22 mouse cellular contexts compared by ENCODE assay signal in genomic region chr12:50430129-50430703, GRCm38 (mm10).
DNase-seq lines count a peak whose midpoint lies in the region; ATAC-seq lines count a peak whose summit lies in the region.
"Had no signal": no experiment of that assay in that cellular context is flagged by ENCODE, and none has a peak within 500 bp of the region (broad histone marks: within the 10 kb centered on the region; RNA-seq: fewer than 3 reads in every experiment).

No protein-coding gene starts in this region.

- no peaks in the 10 kb centered on the region for H3K9me3 ChIP-seq in forebrain, embryonic 15.5 days
- H3K9me3 ChIP-seq in forebrain, embryonic 11.5 days (ENCODE audit: control insufficient read depth, low read length), result no peaks in the 10 kb centered on the region
- no peaks in the 10 kb centered on the region for H3K9me3 ChIP-seq in midbrain, embryonic 15.5 days
- H3K9me3 ChIP-seq in midbrain, embryonic 13.5 days, result no peaks in the 10 kb centered on the region
- H3K9me3 ChIP-seq in forebrain, embryonic 16.5 days (ENCODE audit: control insufficient read depth, low read length), result no peaks in the 10 kb centered on the region
- H3K9me3 ChIP-seq: embryonic facial prominence, embryonic 15.5 days; heart, embryonic 15.5 days; hindbrain, embryonic 15.5 days had no signal

- H3K9ac ChIP-seq in forebrain, embryonic 15.5 days (replicated peaks), result no peak overlapping the region
- no peak overlapping the region for H3K9ac ChIP-seq in forebrain, embryonic 11.5 days (ENCODE audit: low read length)
- H3K9ac ChIP-seq in midbrain, embryonic 15.5 days, result no peak overlapping the region
- no peak overlapping the region for H3K9ac ChIP-seq in midbrain, embryonic 13.5 days (replicated peaks)
- no peak overlapping the region for H3K9ac ChIP-seq in forebrain, embryonic 16.5 days (replicated peaks; ENCODE audit: low read depth, low read length)
- H3K9ac ChIP-seq: embryonic facial prominence, embryonic 15.5 days; heart, embryonic 15.5 days; hindbrain, embryonic 15.5 days had no signal

- 26% methylated on average over 5 of the region's 5 CpGs for WGBS in forebrain, embryonic 15.5 days
- 59% methylated on average over 5 of the region's 5 CpGs for WGBS in forebrain, embryonic 11.5 days
- WGBS in midbrain, embryonic 15.5 days, result 44% methylated on average over 5 of the region's 5 CpGs
- 48% methylated on average over 5 of the region's 5 CpGs for WGBS in midbrain, embryonic 13.5 days
- WGBS in forebrain, embryonic 16.5 days, result 25% methylated on average over 5 of the region's 5 CpGs

- no peak overlapping the region for H3K4me2 ChIP-seq in forebrain, embryonic 15.5 days (replicated peaks)
- no peak overlapping the region for H3K4me2 ChIP-seq in forebrain, embryonic 11.5 days (ENCODE audit: low read depth, low read length, severe bottlenecking)
- no peak overlapping the region for H3K4me2 ChIP-seq in midbrain, embryonic 15.5 days
- no peak overlapping the region for H3K4me2 ChIP-seq in midbrain, embryonic 13.5 days (replicated peaks)
- H3K4me2 ChIP-seq in forebrain, embryonic 16.5 days (ENCODE audit: low read length), result no peak overlapping the region
- H3K4me2 ChIP-seq: embryonic facial prominence, embryonic 15.5 days; heart, embryonic 11.5 days; heart, embryonic 15.5 days; hindbrain, embryonic 15.5 days had no signal

- H3K36me3 ChIP-seq in forebrain, embryonic 15.5 days, result no peaks in the 10 kb centered on the region
- H3K36me3 ChIP-seq in forebrain, embryonic 11.5 days (ENCODE audit: control insufficient read depth, insufficient read depth, low read length), result no peaks in the 10 kb centered on the region
- H3K36me3 ChIP-seq in midbrain, embryonic 15.5 days (replicated peaks), result no peaks in the 10 kb centered on the region
- no peaks in the 10 kb centered on the region for H3K36me3 ChIP-seq in midbrain, embryonic 13.5 days
- no peaks in the 10 kb centered on the region for H3K36me3 ChIP-seq in forebrain, embryonic 16.5 days (ENCODE audit: control insufficient read depth, insufficient read depth)
- H3K36me3 ChIP-seq: embryonic facial prominence, embryonic 15.5 days; heart, embryonic 15.5 days; hindbrain, embryonic 15.5 days had no signal

- no peak overlapping the region for H3K4me3 ChIP-seq in forebrain, embryonic 15.5 days
- H3K4me3 ChIP-seq in forebrain, embryonic 11.5 days (ENCODE audit: low read depth, low read length), result no peak overlapping the region
- H3K4me3 ChIP-seq in midbrain, embryonic 15.5 days, result no peak overlapping the region
- no peak overlapping the region for H3K4me3 ChIP-seq in midbrain, embryonic 13.5 days (replicated peaks)
- no peak overlapping the region for H3K4me3 ChIP-seq in forebrain, embryonic 16.5 days (replicated peaks; ENCODE audit: low read length)
- H3K4me3 ChIP-seq: embryonic facial prominence, embryonic 15.5 days; erythroblast, embryonic 14.5 days; gastrocnemius, adult 2 months; heart, embryonic 15.5 days; hindbrain, embryonic 15.5 days had no signal

- H3K27ac ChIP-seq in forebrain, embryonic 15.5 days (replicated peaks), result no peak overlapping the region
- H3K27ac ChIP-seq in forebrain, embryonic 11.5 days (ENCODE audit: low read depth, low read length), result no peak overlapping the region
- H3K27ac ChIP-seq in midbrain, embryonic 15.5 days, result no peak overlapping the region
- no peak overlapping the region for H3K27ac ChIP-seq in midbrain, embryonic 13.5 days
- H3K27ac ChIP-seq in forebrain, embryonic 16.5 days (ENCODE audit: low read length), result no peak overlapping the region
- H3K27ac ChIP-seq: embryonic facial prominence, embryonic 15.5 days; gastrocnemius, adult 2 months; heart, embryonic 15.5 days; hindbrain, embryonic 15.5 days had no signal

- no peaks in the 10 kb centered on the region for H3K27me3 ChIP-seq in forebrain, embryonic 15.5 days
- H3K27me3 ChIP-seq in forebrain, embryonic 11.5 days (ENCODE audit: control insufficient read depth, insufficient read depth, low read length), result no peaks in the 10 kb centered on the region
- no peaks in the 10 kb centered on the region for H3K27me3 ChIP-seq in midbrain, embryonic 15.5 days (replicated peaks)
- H3K27me3 ChIP-seq in midbrain, embryonic 13.5 days, result no peaks in the 10 kb centered on the region
- H3K27me3 ChIP-seq in forebrain, embryonic 16.5 days (replicated peaks; ENCODE audit: control insufficient read depth, insufficient read depth, low read length), result no peaks in the 10 kb centered on the region
- H3K27me3 ChIP-seq: embryonic facial prominence, embryonic 15.5 days; heart, embryonic 15.5 days; hindbrain, embryonic 15.5 days had no signal

- no peaks in the 10 kb centered on the region for H3K4me1 ChIP-seq in forebrain, embryonic 15.5 days
- no peaks in the 10 kb centered on the region for H3K4me1 ChIP-seq in forebrain, embryonic 11.5 days (replicated peaks; ENCODE audit: control insufficient read depth, insufficient read depth, low read length)
- H3K4me1 ChIP-seq in midbrain, embryonic 15.5 days, result 0 out of 2 replicates have a peak, but pooled peaks cover 4% of the 10 kb centered on the region
- peaks cover 6% of the 10 kb centered on the region; the same call in 1 of the 2 replicates for H3K4me1 ChIP-seq in midbrain, embryonic 13.5 days (replicated peaks)
- H3K4me1 ChIP-seq in forebrain, embryonic 16.5 days (replicated peaks; ENCODE audit: control insufficient read depth, insufficient read depth, low read length), result peaks cover 4% of the 10 kb centered on the region; the same call in 1 of the 2 replicates
- H3K4me1 ChIP-seq: embryonic facial prominence, embryonic 15.5 days; heart, embryonic 15.5 days; hindbrain, embryonic 15.5 days had no signal

- intact Hi-C loops in left cerebral cortex, postnatal 10 days (cut with DNase I), result no loop called here

- peak; percentile 66; the same call in 1 of the 2 replicates for ATAC-seq in forebrain, embryonic 15.5 days (replicated peaks)
- no peak for ATAC-seq in forebrain, embryonic 11.5 days (replicated peaks; ENCODE audit: low FRiP score)
- ATAC-seq in midbrain, embryonic 15.5 days (replicated peaks), result peak; percentile 70
- ATAC-seq in midbrain, embryonic 13.5 days, result no peak
- ATAC-seq in forebrain, embryonic 16.5 days, result peak; percentile 81
- no peak for ATAC-seq in activated CD4-positive, CD25-positive, alpha-beta regulatory T cell, adult 4 months

- DNase-seq in forebrain, embryonic 11.5 days (ENCODE audit: low spot score), result no peak
- peak; percentile 94 for DNase-seq in retina, embryonic 14.5 days (ENCODE audit: low spot score)
- no peak for DNase-seq in left cerebral cortex, postnatal 10 days (ENCODE audit: extremely low spot score in 1 of 2, low spot score in 2 of 2)
- DNase-seq: adrenal gland, postnatal 10 days; cerebellum, adult 11-12 months; cerebellum, adult 9-10 months; cerebellum, postnatal 36 days; gastrocnemius, adult 2 months; gastrocnemius, postnatal 25 days; heart, adult 11 months; heart, postnatal 14 days; kidney, adult 11 months had no signal

Comparison
In these comparisons a context has a peak if more than half of its experiments do, and no peak if none do; other contexts are left out.
1. ATAC-seq: peak in forebrain, embryonic 15.5 days (single experiment), midbrain, embryonic 15.5 days (single experiment) and forebrain, embryonic 16.5 days (single experiment); none in forebrain, embryonic 11.5 days (single experiment), midbrain, embryonic 13.5 days (single experiment) and activated CD4-positive, CD25-positive, alpha-beta regulatory T cell, adult 4 months (single experiment).